Mouse (Mus musculus): ENCODE measurements around the gene Zswim4.

Zswim4 gene

DNA sequence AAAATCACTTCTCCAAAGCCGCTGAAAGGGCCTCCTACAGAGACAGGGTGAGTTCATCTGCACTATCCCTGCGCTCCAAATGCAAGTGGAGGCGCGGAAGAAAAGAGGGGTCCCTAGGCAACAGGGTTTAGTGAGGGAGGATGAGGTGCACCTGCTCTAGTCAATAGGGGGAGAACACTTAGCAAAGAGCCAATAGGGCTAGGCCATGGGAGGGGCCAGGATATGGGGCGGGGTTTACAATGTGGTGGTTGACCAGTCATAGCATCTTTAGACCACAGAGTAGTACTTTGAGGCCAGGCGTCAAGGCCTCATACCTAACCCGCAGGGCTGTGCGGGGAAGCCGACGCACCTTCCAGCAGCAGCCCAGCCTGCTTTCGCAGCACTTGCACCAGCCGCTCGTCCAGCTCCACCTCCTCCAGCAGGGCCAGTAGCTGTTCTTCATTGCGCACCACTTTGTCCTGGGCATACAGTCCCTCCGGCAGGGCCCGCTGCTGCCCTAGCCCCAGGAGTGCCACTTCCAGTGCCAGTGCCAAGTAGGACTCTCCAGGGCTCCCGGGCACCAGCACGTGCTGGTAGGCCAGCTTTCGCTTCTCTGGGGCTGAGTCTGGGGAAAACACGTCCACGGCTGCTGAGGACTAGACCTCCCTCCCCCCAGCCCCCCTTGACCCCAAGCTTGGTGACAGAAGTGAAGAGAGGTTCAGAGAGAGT lies 13.4 kb downstream of the Zswim4 start:
- DNase-seq (ENCODE audit: low spot score): no peak

DNA sequence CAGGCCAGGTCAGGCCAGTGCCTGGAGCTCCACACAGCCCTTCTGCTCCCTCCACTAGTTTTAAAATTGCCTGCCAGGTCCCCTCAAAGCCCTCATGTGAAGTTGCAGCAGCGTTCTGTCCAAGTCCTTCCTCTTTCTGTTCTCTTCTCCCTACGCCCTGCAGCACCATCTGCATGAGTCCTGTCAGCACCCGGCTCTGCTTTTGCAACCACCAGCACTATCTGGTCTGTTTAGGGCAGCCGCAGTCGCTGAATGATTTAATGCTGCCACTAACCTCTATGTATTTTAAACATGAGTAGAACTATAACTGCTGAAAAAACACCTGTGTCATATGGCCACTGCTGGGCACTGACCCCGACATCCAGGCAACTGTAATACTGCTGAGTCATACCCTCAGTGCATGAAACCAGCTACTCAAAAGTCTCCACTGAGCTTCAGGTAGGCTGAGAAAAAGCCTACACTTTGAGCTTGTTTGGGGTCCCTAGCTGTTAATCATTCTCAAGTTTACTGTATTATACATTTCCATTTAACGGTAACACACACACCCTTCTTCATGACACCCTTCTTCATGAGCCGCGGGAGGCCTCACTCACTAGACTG lies 14.2 kb downstream of the Zswim4 start:
- no peak for DNase-seq (ENCODE audit: low spot score)

DNA sequence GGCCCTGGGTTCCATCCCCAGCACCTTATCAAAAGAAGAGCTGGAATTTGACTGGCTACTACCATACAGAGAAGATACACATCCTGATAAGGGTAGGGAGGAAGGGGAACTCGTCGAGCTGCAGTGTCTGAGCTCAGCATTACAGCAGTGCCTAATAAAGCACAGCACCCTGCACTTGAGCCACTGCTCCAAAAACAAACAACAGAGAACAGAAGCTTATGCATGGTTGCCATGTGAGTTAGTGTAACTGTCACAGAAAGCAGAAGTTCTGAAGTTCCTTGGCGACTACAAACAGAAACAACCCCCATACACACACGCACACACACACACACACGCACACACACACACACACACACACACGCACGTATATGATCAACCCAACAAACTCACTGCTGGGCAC lies 16.8 kb downstream of the Zswim4 start:
- no peak for DNase-seq (ENCODE audit: low spot score)

DNA sequence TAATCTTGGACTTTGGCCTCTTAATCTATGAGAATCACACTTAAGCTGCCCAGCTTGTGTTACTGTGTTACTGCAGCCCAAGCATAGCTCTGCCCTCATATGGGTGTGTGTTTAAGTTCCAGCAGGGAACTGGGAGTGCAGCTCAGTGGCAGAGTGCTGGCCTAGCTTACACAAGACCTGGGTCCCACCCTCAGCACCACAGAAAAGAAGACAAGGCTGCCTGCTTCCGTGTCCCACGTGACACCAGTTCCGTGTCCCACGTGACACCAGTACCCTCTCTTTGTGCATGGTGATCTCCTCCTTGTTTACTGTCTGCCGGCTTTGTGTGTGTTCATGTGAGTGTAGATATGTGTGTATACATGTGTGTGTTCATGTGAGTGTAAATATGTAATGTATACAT lies 18.7 kb downstream of the Zswim4 start:
- no peak for DNase-seq (ENCODE audit: low spot score)

DNA sequence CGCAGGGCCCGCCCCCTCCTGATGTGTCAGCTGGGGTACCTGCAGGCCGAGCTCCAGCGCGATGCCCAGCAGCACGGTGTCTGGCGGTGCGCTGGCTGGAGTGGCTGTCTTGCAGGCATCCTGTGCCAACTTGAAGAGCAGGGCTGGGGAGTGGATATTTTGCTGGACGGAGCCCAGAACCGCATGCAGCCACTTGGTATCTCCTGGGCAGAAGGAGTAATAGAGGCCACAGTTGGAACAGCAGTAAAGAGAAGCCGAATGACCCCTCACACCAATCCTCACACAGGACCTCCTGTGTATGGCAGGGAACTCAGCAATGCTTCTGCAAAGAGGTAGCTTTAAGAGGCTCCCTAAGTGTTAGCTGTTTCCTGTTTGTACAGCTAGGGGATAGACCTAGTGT lies 19.6 kb downstream of the Zswim4 start:
- no peak for DNase-seq (ENCODE audit: low spot score)

DNA sequence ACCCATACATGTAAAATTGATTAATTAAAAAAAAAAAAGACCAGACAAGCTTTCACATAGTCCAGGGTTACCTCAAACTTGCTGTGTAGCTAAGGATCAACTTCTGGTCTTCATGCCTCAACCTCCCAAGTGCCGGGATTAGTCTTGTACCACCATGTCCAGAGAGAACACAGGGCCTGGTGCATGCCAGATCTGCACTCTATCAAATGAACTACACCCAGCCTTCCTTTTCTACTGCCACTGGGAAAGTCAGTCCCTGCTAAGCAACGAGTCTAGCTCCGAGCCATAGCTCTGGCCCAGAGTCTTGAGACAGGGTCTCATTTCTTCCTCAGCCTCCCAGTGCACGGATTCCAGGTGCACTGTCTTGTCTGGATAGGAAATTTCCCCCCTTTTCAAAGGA lies 23.6 kb downstream of the Zswim4 start:
- no peak for DNase-seq (ENCODE audit: low spot score)

DNA sequence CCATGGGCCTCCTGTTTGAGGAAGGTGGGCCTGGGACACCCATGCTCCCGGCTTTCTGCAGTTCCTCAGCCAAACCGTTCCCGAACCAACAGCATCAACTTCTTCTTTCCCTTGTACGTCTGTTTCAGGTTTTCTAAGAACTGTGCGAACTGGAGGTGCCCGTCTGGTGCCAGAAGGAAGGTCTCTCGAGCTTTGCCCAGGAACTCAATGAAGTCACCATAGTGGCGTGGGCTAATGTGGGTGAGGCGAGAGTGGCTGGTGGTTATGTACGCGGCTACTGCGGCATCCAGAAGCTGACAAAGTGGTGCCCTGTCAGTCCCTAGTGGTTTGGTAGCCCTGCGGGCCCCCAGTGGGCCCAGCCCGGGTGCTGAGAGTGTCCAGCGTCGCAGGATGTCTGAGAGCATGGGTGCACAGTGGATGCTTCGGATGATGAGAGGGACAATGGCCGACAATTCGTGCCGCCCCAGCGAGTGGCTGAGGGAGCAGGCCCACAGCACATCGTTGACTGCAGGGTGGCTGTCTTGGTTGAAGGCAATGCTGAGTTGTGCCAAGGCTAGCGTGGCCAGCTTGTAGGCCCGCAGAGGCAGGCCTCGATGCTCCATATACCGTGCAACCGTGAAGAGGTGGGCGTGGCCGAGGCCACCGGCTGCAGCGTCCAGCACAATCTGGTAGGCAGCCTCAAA lies 24.8 kb downstream of the Zswim4 start:
- DNase-seq (ENCODE audit: low spot score): no peak

DNA sequence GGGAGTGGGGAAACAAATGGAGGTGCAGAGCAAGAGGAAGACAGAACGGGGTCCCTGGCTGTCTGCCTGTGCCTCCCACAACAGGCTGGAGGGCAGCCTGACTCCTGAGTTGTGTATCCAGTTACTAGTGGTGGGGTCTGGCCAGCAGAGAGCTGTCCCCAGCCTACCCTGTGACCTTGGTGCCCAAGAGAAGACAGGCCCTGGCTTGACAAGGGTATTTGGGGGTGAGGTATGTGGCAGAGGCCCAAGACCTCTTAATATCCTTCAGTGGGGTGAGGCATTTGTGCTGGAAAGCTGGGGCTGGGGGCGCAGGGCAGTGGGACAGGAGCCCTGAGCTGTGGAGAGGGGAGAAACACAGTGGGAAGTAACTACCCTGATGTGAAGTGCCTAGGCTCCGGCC lies 25.7 kb downstream of the Zswim4 start:
- DNase-seq (ENCODE audit: low spot score): no peak

DNA sequence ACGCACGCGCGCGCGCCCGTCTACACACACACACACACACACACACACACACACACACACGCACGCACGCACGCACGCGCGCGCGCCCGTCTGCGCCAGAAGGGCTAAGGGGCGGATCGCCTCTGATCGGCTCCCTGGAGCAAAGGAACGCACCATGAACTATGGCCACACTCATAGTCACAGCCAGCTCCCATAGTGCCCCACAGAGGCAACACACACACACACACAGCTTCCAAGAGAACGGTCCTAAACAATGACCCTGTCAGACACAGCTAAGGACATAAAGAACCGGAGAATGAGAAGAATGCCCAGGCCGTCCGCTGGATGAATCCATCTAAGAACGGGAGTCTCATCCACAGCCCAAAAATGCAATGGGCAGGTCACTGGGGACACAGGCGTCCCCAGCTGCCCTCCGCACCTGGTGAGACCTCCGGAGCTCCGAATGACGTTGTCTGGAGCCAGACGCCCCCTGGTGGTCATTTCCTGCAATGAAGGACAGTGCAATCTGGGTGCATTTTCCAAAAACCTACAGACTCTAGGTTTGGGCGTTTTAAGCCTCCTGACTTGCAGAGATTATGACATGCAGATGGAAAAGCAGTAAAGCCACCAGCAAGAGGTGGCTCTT lies 26.6 kb downstream of the Zswim4 start:
- DNase-seq (ENCODE audit: low spot score): peak; percentile 82

DNA sequence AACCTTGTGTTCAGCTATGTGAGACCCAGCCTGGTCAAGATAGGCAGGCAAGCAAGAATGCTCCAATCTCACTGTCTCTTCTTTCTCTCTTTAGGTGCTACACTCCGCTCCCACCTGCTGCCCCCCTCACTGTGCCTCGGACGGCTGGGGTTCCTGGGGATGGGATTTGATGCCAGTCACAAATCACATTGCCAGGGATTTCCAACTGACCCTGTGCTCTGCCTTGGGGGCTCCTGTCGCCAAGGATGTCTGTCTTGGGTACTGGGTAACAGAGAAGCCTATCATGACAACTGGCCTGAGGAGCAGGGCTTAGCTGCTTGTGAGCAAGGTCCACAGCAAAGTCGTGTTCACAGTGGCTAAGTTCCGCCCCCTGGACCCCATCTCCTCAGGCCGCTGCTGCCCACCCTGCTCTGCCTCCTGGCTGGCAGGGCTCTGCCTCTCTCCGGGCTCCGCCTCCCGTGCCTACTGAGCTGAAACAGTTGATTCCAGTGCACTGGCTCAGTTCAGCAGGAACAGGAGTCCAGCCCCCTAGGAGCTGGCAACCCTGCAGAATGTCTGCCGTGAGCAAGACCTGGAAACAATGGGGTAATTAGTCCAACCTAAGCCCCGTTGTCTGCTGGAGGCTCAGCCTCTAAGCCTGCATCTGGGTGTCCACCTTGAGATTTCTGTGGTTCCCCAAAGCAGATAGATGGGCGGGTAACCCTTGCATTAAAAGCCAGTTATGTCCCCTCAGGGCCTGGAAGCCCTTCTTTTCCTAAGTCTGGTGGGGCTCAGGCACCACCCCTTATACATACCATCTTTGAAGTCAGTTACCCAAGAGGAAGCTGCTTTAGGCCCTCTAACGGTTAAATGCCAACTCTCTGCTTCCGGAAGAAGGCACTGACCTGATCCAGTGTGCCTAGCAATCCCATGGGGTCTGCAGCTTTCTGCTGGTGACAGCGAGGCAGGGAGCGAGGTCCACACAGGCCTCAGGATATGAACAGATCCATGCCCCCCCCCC lies 28.2 kb downstream of the Zswim4 start:
- DNase-seq (ENCODE audit: low spot score): no peak

DNA sequence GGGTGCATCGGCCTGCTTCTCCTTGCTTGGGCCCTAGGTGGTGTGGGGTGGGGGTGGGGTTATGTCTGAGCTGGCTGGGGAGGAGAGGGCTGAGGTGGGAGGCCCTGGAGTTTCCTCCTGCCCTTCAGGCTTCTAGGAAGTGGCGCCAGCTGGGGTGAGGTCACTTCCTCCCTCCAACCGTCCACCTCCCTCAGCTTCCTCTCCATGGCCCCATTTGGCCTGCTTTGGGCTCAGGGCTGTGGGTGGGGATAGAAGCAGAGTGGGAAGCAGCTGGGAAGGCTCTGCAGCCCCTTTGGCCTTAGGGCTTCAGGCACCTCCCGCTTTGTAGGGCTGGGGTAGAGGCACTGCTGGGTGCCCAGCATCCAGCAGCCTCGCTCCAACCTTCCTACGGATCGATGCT lies 29.0 kb downstream of the Zswim4 start:
- no peak for DNase-seq (ENCODE audit: low spot score)

DNA sequence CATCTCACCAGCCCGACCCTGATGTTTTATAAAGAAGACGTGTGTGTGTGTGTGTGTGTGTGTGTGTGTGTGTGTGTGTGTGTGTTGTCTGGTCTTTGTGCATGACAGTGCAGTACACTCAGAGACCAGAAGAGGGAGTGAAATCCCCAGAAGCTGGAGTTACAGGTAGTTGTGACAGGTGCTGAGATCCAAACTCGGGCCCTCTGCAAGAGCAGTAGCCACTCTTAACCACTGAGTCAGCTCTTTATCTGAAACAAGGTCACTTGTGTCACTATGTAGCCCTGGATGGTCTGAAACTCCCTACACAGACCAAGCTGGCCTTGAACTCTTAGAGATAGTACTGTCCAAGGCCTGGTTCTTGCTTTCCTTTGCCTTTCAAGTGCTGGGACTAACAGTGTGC lies 30.2 kb downstream of the Zswim4 start:
- no peak for DNase-seq (ENCODE audit: low spot score)

DNA sequence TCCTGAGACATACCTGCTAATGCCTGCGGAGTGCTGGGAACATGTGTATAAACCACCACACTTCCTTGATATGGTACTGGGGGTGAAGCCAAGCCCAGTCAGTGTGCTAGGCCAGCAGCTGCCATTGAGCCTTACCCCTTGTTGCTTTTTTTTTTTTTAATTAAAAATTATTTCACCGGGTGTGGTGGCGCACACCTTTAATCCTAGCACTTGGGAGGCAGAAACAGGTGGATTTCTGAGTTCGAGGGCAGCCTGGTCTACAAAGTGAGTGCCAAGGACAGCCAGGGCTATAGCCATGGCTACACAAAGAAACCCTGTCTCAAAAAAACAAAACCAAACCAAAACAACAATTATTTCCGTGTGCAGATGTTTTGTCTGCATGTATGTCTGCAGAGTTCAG lies 31.8 kb downstream of the Zswim4 start:
- no peak for DNase-seq (ENCODE audit: low spot score)

DNA sequence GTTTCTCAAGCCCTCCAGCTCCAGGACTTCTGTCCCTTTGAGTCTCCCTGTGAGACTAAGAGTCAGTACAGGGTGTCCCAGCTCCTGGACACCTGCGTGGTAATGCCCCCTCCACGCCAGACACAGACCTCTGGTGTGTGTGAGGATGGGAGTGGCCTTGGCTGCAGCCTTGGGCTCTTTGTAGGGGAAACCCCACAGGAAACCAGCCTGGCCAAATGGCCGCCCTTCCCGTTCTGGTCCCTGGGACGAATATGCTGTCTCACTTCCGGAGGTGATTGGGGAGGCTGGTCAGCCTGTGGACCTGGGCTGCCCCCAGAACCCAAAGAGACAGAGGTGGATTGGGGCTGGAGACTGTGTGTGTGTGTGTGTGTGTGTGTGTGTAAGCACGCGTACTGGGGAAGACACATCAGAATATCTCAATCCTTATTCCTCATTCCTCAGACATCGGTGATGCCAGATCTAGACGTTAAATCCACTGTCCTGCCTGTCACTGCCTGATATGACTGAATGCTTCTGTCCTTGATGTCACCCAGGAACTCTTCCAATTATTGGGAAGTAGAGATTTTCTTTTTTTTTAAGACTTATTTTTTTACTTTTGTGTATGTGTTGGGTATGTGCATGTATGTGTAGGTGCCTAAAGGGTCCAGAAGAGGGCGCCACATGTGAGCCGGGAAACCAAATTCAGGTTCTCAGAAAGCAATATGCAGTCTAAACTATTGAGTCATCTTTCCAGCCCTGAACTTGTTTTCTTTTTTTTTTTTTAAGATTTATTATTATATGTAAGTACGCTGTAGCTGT lies 32.7 kb downstream of the Zswim4 start:
- DNase-seq (ENCODE audit: low spot score): no peak

DNA sequence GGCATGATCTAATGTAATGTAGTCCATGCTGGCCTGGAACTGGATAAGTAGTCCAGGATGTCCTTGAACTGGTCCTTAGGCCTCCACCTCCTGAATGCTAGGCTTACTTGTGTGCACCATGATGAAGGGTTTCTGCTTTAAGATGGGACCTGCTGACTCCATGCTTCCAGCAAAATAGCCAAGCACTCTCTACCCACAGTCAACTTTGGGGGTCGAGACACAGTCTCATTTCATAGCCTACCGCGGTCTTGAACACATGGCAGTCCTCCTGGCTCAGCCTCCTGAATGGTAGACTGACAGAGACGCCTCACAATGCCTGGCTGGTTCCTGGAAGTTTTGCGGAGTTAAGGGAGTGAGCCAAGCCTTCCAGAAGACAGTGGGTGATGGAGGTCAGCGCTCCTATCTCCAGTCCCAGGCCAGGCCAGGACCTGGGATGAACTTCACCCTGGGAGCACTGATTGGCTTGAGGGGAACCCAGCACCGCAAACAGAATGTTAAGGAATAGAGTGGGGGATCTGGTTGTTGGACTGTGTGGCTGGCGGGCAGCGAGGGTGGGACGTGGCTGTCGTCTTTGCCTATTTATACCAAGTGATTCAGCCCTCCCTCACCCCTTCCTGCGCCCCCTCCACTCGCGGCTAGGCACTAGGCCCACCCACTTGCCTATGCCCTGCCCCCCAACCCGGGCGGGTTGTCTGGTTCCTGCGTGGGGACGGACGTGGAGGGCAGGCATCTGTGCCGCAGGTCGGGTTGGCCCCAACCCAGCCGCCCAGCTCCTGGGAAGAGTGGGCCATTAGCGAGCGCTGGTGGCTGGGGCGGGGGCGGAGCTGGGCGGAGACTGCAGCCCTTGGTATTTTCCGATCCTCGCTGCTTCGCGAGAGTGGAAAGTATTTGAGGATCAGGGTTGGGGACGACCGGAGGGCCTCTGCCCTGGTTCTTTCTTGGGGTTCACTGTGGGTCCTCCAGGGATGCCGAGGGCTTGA lies 33.6 kb downstream of the Zswim4 start:
- peak; percentile 71 for DNase-seq (ENCODE audit: low spot score)

DNA sequence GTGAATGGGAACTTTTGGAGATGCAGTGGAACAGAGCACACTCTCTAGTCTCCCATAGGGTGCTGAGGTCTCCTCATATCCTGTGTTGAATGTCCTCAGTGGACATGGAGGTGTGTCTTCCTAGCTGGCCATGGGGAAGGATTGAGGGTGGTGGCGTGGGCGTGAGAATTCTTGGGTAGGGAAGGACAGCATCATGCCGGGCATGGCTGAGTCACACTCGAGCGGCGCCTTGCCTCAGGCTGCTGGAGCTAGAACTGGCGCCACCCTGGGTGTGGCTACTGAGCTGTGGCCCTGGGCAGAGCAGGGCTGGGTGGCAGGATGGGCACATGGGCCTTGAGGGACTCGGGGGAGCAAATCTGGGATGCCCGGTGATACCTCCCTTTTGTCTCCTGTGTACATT lies 34.4 kb downstream of the Zswim4 start:
- DNase-seq (ENCODE audit: low spot score): no peak

DNA sequence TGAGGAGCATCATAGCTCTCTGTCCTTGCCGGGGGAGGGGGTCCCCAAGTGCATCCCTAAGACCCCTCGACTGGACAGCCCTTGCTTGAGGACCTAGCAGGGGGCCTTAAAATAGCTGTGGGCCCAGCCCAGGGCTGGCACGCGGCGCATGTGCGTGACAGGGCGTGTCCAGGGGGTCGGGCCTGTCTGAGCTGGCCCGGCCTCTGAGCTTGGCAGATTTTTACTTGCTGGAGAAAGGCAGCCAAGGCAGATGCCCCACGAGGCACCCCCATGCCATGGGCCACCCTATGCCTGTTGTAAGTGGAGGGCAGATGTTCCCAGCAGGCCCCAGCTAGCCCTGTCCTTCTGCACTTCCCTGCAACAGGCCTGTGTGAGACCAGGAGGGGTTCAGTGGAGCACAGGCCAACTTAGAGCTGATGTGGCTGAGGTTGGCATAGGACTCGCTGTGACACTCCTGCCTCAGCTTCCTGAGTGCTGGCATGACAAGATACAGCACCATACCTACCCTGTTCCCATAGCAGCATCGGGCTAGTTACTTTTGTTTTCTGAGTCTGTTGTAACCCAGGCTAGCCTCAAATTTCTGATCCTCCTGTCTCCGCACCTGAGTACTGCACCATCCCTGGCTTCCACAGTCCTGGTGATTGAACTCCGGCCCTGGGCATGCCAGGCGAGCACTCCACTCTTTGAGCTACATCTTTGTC lies 35.2 kb downstream of the Zswim4 start:
- DNase-seq (ENCODE audit: low spot score): no peak

DNA sequence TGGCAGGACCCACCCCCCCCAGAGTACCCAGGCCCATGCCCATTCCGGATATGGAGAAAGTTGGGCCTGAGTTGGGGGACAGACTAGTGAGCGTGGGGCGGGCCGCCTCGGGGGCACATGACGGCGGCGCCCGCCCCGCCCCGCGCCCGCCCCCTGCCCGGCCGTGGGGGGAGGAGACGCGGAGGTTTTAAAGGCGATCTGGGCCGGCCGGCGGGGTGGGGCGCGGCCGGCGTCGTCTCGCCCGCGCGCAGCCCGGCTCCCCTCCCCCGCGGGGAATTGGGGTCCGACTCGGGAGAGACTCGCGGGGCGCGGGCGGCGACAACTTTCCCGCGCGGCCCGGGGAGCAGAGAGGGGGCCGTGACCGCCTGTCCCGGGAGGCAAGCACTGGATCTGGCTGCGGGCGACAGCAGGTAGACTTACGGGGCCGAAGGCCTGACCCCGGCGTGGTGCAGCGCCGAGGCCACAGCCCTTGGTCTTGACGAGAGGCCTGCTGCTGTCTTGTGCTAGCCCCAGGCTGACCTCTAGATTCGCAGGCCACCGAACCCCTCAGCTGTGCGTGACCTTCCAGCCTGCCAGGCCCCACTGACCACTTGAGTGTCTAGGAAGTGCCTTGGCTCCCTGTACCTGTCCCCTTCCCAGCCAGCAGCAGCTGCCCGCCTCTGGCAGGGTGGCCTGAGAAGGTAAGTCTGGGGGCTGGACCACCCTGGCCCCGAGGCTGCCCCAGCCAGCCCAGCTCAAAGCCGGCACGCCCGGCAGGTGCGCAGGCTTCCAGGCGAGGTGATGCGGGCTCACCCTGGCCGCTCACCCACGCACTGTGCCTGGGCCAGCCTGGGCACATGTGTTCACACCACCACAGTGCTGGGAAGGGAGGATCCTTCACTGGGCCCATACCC lies 36.0 kb downstream of the Zswim4 start:
- no peak for DNase-seq (ENCODE audit: low spot score)
